Mouse (Mus musculus) embryo, embryonic 9.5 days (tissue): ENCODE measurements at regions not wholly inside any gene's neighbourhood (a gene's known extent, or its start where the extent isn't known, plus 50 kb on each side); places are given as distances from the start of the nearest gene placed in this dataset.

Experiments
- DNase-seq: peaks from one replicate; pipeline ENCODE4 v3.0.0-alpha.2; 2017; ENCODE audit errors: extremely low spot score

DNA sequence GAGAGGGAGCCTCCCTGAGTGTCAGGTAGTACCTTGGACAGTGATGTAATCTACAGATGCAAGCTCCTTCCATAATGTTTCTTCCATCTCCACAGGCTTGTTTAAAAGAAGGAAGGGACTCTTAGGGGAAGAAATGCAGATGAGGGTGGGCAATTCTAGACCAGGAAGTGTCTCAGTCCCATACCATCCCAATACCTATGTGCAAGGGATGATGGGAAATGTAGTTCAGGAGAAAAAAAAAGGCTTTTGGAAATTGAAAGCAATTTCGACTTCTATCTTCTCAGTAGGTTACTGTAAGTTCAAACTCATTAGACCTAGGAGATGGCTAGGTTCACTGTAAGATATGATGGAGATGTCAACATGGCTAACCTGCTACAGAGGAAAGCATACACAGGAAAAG is 68.3 kb downstream of the Cd83 start:
- DNase-seq: no peak

DNA sequence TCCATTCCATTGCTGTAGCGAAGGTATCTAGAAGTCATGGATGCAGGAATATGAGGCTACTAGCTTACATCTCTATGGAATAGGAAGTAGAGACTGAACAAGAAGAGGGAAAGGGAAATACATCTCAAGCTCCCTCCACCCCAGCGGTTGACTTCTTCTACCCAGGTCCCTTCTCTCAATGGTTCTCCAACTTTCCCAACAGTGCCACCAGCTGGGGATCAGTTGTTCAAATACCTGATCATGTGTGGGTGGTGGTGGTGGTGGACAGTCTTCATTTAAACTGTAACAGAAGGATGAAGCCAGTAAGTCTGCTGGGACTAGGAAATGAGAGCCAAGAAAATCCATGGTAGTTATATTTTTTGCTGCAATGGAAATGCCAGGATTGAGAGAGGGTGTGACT is 70.4 kb downstream of the Cd83 start:
- DNase-seq: no peak

DNA sequence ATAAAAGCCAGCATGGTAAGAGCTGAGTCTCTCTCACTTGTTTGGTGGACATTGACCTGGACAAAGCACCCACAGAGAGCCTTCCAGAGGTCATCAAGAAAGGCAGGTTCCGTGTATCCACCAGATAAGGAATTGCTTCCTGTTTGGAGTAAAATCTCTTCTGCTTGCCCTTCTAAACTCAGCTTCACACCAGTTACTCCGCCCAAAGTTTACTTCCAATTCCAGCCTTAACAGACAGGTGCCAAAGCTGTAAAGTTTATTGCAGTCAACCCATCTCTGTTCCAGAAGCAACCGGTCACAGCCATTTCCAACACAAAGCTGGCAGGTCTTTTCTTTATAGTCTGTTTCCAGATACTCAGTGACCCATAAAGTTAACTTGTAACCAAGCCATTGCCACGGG is 76.4 kb downstream of the Cd83 start:
- DNase-seq: no peak

DNA sequence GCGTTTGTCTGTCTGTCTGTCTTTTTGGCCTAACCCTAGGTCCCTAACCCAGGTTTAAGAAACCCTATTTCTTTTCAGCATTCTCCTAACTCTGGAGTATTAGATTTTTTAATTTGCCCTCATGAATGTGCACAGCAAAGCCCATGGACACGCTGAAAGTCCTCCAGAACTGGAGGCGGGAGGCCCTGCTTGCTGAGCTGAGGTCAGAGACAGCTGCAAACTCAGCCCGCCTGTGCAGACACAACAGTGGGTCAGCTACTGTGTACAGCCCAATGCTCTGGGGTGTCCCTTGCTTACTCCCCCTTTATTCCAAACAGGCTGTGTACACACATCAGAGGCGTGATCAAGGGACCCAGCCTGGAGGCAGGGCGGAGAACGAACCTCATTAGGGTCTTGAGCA is 76.8 kb downstream of the Cd83 start:
- DNase-seq: no peak

DNA sequence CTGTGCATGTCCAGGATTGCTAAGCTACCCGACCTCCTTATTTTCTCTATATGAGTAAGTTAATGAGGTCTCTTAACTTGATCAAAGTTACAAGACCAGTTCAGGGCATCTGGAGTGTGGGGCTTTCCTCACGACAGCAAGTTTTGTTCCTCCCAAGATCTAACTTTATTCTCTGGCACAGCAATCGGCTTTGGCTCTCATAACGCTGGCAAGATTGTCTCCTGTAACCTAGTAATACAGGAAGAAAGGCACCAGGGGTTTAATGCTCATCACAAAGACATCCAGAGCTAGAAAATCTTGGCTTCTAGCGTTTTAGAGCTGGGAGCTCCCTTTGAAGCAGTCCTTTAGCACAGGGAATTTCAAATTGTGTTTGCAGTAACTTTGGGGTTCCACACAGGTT is 77.5 kb downstream of the Cd83 start:
- DNase-seq: no peak

DNA sequence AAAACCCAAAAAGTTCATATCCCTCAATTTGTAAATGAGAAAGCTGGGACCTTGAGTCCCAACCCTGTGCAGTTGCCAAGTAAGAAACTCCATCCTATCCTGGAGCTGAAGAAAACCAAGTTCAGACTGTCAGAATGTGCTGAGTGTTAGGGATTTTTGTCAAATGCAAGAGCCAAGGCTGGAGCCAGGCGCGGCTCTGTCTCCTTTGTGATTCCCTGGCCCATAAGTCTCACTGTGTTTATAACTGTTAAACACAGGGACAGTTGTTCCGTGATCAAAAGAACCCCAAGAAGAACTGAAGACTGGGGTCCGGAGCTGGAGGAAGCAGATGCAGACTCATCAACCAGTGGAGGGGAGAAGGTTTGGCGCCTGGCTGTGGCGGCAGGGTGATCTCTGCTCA is 78.0 kb downstream of the Cd83 start:
- no peak for DNase-seq

DNA sequence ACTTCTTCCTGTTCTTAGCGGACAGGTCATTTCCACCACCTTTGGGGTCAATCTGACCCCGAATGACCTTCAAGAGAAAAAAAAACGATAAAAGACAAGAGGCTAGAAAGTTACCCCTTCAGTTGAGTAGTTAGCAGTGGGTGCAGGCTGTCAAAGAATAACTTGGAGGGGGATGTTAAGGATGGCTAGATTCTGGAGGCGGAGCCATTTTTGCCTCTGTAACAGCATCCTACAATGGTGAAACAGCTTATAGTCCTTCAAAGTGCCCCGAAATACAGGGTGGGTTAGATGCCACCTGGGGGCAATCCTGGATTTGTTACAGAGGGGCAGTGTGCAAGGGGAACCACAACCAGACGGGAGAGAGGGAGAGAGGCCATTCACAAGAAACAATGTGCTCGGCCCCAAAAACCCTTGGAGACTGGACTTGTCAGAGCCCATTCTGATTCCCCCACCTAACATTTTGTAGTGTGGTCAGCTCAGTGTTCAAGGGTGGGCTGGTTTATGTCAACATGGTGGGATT is 79.1 kb downstream of the Cd83 start:
- DNase-seq: no peak

DNA sequence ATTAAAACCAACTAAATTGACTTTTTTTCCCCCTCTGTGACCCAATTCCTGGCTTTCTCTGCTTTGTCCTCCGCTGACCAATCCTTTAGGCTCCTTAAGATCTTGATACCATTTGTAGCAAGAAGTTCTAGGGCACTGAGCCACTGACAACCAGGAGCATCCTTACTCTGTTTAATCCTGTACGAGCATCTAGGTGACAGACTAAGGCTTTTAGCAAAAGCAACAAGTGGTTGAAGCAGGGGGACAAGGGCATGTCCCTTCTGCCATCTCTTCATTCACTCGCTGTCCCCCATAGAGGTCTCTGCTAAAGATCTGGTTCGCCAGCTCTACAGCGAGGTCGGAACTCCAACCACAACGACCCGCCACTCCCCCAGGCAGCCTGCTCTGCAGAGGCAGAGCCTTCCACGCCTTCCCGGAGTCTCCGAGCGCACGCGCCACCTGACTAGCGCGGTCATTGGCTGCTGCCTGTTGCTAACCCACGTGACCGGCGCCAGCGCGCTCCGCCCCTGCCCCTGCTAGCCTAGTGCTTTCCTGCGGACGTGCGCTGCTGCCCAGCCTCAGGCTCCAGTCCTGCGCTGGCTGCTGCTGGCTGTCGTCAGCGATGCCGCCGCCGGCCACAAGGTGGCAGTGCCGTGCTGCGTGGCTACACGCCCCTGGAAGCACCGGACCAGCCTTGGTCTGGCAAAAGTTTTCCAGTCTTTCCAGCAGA is 79.7 kb downstream of the Cd83 start:
- DNase-seq: peak; percentile 99

DNA sequence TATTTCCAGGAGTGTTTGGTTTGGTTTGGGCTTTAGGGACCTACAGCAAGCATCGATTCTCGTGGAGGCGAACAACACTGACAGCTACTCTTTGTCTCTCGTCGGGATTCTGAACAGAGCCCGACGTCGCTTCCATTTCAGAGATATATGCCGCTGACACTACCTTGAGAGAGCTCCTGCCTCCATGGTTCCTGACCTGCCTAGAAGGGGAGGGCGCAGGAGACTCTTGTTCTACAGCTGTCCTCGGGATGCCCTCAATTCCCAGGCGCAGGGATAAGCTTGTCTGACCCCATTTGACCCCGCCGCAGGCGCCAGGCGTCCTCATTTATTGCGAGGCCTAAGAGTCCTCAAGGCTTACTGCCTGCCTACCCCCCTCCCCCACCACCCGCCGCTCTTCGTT is 80.5 kb downstream of the Cd83 start:
- peak; percentile 88 for DNase-seq

DNA sequence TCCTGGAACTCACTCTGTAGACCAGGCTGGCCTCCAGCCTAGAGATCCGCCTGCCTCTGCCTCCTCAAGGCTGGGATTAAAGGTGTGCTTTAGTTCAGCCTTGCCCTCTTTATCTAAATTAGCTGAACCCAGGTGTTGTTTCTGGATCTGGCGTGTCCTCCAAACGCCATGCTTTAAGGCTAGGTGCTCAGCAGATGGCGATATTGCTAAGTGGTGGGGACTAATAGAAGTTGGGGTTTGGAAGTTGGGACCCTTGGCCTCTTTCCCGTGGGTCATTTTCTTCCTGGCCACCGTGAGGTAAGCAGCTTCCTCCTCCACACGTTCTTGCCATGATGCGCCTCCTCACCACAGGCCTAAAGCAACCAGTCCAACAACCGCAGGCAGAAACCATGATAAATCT is 91.3 kb downstream of the Cd83 start:
- DNase-seq: no peak

DNA sequence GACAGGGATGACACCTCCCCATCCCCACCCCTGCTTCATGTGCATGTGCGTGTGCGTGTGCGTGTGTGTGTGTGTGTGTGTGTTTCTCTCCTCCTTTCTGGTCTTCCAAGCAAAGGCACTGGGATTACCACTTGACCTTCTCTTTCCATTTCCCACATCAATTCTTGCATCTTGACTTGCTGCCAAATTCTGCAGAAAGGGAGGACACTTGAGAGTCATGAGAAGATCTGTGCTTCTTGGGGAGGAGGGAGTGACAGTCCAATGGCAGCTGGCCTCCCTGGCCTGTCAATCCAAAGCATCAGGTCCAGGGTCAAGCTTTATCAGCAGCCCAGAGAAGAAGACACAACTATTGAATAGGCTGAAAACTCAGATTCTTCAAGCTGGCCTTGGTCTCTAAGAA is 102.7 kb downstream of the Cd83 start:
- no peak for DNase-seq

DNA sequence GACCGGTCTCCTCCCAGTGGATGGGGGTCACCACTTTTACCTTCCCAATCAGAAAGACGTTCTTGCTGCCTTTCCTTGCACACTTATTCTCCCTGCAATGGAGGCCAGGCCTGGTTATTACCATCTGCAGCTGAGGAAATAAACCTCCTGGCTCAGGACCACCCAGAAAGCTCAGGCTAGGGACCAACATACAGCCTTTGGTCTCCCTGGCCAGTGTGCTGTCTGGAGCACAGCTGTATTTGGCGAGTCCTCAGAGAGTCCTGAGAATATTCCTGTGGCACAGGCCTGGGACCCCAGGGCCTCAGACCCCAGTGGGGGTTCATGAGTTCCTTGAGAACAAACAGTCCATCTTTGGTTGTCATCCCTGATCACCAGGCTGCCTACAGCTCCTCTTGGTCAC is 107.4 kb downstream of the Cd83 start:
- no peak for DNase-seq

DNA sequence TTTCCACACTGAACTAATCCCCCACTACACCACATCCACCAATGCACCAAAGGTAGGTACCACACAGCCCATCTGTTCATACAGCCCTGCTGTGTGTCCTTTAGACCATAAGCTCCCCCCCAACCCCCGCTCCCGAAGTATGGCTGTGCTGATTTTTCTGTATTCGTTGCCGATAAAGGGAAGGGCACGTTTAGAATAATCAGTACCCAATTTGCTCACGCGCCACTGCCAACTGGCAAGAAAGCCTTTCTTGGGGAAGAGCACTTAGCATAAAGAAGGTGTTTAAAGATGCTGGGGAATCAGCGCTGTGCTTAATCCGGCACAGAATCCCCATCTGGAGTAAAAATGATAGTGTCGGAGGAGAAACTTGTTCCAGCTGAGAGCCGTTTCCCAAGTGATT is 111.4 kb downstream of the Cd83 start:
- no peak for DNase-seq

DNA sequence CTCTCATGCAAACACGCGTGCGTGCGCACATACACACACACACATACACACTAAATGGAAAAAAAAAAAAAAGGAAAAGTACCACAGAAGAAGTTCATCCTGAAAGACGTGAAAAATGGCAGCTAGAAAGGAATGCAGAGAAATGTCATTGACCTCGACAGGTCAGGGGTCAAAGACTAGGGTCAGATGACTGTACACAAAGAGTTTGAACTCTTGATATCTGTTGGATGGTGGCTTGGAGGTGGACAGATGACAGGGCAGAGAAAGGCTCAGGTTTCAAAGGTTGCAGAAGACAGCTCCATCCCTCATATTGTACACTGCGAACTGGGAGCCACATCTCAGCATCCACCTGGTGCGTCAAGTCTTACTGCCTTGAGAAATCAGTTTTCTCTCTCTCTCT is 112.5 kb downstream of the Cd83 start:
- peak; percentile 37 for DNase-seq

DNA sequence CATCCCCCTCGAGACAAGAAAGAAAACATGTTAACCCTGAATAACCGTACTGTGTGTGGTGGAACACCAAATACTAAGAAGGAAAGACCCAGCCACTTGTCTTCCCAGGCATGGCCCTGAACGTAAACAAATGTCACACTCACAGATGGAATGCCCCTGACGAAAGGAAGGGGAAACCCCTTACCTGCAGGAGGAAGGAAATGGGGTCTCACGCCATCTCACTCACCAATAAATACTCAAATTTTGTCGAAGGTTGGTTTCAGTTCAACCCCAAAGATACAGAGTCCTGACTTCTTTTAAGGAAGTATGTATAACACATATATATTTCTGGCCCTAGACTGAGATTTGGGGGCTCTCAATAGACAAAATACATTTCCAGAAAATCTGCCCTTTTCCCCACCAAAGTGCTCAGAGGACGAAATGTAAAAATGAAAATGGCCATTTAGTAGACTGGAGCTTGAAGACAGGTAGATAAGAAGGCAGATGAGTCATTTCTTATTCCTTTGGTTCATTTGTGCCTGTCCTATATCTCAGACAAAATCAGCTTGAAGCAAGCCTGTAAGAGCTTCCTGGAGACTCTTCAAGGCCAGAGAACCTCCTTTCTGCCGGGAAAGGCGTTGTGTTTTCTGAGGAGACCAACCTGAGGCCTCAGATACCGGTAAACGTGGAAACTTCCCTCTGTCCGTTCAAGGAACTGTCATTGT is 114.1 kb downstream of the Cd83 start:
- DNase-seq: no peak

DNA sequence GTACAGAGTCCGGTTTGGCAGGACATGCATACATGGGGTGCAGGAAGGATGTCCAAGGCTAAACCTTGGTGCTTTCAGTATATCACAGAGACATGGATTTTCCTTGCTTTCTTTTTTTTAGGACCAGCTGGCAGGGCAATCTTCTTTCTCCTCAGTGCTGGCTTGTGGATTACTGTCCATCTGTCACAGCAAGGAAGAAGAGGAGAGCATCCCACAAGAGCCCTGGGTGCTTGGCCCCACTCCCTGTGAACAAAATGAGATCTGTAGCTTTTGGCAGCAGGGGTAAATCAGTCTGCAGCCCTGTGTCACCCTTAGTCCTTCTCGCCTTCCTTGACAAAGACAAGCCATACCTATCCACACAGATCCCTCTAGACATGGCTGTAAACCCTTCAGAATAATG is 115.5 kb downstream of the Cd83 start:
- DNase-seq: no peak

DNA sequence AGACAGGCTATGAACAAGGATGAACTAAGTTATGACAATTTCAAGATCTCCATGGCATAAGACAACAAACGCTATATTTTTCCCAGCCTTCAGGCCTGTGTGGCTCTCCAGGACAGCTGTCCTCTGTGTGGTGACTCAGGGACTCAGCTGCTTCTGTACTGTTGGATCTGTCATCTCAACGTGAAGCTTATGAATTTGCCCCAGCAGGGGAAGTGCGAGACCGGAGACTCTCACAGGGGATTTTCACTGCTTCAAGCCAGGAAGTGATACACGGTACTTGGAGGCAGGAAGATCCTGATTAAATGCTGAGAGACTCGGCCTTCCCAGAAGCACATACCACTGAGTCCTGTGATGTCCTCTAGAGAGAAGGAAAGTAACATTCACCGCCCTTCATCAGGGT is 116.2 kb downstream of the Cd83 start:
- no peak for DNase-seq

DNA sequence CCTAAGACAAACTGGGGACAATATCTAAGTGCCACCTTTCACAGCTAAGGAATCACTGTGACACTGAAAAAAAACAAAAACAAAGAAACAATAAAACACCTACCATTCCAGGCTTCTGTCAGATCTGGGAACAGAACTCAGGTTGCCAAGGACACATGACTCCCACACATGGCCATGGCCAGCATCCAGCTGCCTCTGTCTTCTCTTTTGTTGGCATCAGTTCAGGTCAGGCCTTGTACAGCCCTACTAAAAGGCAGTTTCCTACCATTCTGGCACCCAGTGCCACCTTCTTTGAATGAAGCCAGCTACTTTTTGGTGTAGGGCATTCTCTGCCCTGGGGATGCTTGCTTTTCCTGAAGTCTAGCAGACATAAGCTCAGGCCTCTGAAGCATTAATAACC is 118.8 kb downstream of the Cd83 start:
- DNase-seq: no peak

DNA sequence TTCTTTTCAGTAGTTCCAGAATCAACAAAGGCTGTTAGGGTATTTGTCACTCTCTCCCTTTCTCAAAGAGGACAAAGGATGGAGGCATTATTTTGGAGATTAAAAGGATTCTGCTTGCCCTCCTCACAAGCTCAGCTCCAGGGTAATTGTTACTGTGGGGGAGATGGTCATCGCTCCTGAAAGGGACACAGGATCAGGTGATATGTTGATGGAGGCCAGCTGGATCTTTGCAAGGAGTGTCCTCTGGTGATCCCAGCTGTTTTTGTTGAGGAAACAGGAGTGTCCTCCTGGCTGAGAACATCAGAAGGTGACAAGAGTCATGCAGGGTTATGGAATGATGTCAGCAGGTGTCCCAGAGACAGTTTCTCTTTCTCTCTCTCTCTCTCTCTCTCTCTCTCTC is 119.7 kb downstream of the Cd83 start:
- DNase-seq: no peak

DNA sequence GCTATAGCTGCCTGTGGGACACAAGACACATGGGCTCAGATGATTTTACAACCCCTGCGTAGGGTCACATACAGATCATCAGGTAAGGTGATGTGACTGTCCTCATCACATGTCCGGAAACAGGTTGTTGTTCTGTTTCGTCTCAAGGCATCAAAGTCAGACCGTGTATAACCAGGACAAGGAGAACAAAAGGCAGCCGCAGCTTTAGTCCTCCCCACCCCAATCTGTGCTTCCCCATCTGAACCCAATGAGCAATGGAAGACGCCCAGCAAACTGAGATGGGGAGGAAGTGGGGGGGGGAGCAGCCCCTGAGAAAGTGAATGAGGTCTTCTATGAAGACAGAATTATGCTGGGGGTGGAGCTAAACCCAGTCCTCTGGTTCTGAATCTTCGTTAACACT is 121.7 kb downstream of the Cd83 start:
- DNase-seq: no peak

DNA sequence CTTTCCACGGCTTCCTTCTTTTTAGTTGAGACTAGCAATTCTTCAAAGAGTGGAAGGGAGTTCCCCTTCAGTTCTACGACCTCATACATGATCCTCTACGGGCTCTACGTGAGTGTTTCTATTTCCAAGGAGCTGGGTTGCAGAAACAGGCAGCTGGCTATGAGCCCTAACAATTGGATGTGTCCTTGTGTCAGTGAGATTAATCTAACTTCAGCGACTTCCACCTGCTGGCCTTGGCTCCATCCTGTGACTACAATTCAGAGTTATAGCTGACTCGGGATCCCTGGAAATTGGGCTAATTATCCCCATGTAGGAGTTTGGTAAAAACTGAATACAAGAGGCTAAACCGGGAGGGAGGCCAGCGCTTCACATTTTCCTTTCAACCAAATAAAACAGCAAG is 122.8 kb downstream of the Cd83 start:
- no peak for DNase-seq

DNA sequence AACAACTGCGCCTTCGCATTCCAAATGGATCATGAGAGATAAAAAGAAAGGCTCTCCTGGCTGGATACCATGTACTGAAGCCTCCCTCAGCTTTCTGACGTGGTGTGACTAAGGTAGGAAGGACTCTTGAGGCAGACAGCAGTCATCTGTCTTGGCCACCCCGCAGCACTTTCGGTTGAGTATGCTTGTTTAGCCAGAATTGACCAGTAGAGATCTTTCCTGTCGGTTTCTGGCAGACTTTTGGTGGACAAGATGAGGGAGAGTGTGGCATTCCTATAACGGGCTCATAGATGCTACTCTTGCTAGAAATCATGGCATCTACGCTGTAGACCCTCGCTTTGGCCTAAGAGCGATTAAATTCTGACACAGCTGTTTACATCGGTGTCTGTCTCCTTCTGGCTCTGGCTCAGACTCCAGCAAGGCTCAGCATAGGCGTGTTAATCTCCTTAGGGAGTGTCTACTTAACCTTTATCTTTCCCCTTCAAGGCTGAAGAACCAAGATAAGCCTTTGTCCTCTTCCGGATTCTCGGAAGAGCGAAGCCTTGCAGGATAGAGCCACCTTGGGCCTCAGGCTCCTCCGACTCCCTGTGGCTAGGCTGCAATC is 123.6 kb downstream of the Cd83 start:
- DNase-seq: no peak

DNA sequence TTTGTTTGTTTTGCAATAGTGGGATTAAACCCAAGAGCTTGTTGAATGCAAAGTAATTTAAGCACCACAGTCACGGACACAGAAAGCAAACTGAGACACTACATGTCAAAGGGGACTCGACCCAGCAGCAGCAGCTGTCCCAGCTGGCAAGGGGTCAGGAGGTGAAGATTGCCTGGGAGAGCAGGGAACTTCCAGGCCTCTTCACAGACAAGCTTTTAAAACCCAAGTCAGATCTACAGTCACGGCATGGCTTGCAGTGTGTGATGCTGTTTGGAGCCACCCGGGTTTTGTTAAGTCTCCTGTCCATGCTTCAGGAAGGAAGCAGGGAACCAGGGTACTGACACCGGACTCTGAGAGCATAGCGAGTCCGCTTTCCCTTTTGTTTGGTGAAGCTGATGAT is 125.4 kb downstream of the Cd83 start:
- DNase-seq: peak; percentile 69
